Mouse (Mus musculus): Measurements from ENCODE around the gene Zfp597.

The Zfp597 gene

DNA sequence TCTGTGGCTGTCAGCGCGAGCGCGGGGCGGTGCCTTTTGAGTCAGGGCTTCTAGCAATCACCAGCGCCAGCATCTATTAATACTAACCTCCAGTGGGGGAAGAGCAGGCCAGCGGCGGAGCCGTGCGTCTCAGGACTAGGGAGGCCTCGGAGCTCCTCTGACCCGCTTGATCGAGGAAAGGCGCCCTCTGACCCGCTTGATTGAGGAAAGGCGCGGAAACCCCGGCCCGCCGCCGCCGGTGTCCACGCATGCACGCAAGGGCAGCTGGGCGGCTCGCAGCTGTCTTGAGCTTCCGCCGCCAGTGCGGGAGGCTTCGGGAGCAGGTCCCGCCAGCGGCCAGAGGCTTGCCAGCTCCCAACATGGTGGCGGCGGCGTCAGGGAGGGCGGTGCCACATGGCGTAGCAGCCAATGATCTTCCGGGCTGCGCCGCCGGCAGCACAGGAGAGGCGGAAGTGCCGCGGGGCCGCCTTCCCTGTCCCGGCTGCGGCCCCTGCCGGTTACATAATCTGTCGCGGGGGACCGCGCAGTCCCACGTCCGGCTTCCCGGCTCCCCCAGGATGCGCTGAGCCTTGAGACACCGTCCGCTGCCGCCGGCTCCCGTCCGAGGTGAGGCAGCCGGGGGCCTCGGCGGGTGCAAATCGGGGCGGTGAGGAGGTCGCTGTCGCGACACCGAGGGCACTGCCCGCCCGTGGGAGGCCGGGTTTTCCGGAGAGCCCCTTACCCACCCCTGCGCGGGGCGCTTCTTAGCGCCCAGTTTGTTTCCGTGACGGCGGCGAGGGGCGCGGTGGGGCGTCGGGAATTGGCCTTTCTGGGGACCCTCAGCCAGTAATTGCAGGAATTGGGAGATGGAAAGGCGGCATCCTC is at the start of gene Zfp597, which contains the start of gene Gm20695:
Zfp597 (minus strand) TSS at position 361 of the 864 bp plus-strand sequence.
Gm20695 (plus strand) TSS at position 448 of the 864 bp plus-strand sequence.
- DNase-seq, result peak; percentile 97

GRCm38 (mm10) chr16:3934091-3934490 is 49.7 kb upstream of the Zfp597 start:
- DNase-seq, result no peak

GRCm38 (mm10) chr16:3933536-3933935 is 49.2 kb upstream of the Zfp597 start:
- DNase-seq, result no peak

DNA sequence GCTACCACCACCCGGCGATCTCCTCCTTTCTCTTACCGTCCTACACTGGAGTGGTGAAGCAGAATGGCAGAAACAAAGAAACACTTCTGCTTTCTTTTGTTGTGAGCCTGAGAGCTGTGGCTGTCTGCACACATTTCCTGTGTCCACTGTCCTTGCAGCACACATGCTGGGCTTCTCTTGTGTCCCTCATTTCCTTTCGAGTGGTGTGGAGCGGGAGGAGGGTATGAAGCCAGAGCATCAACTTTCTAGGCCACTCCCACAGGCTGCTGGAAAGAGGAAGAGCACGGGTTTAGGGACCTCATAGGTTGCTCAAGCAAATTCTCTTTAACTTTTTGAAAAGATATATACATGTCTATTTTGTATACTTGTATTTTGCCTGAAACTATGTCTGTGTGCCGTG is 44.8 kb upstream of the Zfp597 start:
- no peak for DNase-seq

GRCm38 (mm10) chr16:3928582-3928981 is 44.2 kb upstream of the Zfp597 start:
- no peak for DNase-seq

DNA sequence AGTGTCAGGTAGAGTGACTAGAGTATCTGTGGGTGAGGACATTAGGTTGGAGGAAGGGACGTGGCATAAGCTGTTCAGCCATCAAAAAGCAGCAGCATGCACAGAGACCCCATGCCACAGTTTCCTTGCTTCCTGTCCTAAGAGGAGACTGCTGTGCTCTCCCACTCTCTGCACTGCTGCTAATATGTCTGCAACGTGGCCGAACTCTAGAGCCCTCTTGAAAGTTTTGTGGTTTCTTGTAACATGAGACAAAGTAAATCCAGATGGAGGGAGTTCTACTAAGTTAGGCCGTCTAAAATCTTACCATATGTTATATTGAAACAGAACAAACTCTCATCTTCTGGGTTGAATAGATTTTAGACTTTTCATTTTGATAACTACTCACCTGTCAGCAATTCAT is 39.6 kb upstream of the Zfp597 start:
- DNase-seq, result no peak

GRCm38 (mm10) chr16:3923515-3923914 is 39.2 kb upstream of the Zfp597 start:
- no peak for DNase-seq

GRCm38 (mm10) chr16:3920756-3921155 is 36.4 kb upstream of the Zfp597 start:
- no peak for DNase-seq

DNA sequence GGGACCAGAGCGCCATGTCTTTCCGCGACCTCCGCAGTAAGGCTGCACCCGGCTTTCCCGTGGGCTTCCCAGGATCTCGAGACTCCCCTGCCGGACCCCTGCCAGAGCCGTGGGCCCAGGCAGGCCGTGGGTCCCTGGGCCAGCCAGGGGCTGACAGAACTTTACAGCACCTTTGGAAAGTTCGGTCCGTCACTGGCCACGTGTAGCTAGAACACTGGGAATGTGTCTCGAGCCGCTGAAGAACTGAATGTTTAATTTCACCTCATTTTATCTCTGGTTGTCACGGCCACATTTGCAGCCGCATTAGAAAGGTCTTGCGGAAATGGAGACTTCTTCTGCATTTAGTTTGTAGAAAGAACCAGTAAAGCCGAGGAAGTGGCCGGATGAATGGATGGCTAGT is 24.8 kb upstream of the Zfp597 start:
- DNase-seq, result no peak

GRCm38 (mm10) chr16:3908537-3909111 is 24.3 kb upstream of the Zfp597 start, which contains the start of the genes 1700037C18Rik and Cluap1:
1700037C18Rik (minus strand) TSS chr16:3908689.
Cluap1 (plus strand) TSS chr16:3908801.
- peak; percentile 97 for DNase-seq

GRCm38 (mm10) chr16:3907471-3907870 is 23.1 kb upstream of the Zfp597 start:
- no peak for DNase-seq

- no peak for DNase-seq
These were observed 12.2 kb upstream of the Zfp597 start for GRCm38 (mm10) chr16:3896553-3896952.

DNA sequence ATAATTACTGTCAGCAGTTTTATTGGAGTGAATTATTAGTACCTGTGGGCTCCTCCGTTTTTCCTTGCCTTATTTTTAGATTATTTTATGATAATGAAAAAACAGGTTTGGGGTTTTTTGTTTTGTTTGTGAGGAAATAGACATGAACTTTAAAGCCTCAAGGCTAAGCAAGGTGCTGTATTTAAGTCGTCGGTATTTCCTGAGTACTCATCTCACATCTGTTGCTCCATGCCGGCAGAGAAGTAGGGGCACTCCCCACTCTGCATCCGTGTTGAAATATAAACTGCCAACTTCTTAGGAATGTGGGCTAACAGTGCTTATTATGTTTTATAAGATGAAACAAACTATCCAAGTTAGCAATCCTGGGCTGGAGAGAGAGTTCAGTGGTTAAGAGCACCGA is 11.7 kb upstream of the Zfp597 start:
- no peak for DNase-seq

DNA sequence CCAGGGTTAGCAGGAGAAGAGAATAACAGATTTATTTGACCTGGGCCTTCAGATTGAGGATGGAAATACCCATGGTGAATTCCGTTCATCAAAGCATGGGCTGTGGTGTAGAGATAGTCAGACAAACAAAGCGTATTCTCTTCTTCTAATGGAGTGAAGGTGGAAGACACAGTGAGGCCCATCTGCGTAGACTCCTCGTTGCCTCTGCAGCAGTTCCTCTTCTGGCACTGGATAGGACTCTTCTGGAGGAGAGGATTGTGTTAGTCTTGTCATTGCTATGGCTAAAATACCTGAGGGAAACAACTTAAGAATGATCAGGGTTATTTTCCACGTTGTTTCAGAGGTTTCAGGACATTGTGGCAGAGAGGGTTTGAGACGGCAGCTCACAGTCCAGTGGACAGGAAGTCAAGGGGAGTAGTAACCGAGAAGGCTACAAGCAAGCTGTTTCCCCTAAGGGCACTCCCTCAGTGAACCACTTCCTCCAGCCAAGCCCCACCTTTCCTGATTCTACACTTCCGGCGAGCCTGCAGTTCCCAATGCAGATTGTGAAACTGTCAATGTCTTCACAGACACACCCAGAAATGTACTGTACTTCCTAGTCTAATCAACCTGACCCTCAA is 10.9 kb upstream of the Zfp597 start:
- peak; percentile 45 for DNase-seq

DNA sequence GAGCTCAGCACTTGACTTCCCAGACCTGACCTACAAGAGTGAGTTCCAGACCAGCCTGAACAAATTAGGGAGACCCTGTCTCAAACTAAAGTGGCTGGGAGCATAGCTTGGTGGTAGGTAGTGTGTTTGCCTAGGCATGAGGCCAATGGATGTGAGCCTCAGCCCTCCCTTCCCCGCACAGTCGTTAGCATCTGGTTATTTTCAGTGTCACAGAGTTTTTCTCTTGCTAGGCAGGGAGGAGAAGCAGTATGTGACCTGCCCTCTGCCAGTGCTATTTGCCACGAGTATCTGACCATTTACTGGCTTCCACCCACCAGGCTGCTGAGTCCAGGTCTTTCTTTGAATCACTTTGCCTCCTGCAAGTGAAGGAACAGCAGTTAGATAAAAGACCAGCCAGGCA is 9.4 kb upstream of the Zfp597 start:
- DNase-seq, result no peak

- DNase-seq, result no peak
These were observed 7.4 kb upstream of the Zfp597 start for GRCm38 (mm10) chr16:3891621-3892295.

GRCm38 (mm10) chr16:3885065-3885670 is 807 bp upstream of the Zfp597 start:
- no peak for DNase-seq

DNA sequence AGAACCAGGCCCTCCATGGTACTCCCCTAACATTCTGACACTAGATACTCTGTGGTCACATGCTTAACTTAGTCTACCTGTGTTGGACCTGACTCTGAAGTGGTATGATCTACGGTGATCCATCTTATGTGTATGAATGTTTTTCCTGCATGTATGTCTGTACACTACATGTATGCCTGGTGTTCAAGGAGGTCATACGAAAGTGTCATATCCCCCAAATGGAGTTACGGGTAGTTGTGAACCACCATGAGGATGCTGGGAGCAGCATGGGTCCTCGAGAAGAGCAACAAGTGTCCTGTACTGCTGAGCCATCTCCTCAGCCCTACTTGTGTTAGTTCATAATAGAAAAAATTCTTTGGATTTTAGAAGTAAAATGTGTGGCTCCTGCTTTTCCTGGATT is 8.0 kb downstream of the Zfp597 start:
- DNase-seq, result no peak

DNA sequence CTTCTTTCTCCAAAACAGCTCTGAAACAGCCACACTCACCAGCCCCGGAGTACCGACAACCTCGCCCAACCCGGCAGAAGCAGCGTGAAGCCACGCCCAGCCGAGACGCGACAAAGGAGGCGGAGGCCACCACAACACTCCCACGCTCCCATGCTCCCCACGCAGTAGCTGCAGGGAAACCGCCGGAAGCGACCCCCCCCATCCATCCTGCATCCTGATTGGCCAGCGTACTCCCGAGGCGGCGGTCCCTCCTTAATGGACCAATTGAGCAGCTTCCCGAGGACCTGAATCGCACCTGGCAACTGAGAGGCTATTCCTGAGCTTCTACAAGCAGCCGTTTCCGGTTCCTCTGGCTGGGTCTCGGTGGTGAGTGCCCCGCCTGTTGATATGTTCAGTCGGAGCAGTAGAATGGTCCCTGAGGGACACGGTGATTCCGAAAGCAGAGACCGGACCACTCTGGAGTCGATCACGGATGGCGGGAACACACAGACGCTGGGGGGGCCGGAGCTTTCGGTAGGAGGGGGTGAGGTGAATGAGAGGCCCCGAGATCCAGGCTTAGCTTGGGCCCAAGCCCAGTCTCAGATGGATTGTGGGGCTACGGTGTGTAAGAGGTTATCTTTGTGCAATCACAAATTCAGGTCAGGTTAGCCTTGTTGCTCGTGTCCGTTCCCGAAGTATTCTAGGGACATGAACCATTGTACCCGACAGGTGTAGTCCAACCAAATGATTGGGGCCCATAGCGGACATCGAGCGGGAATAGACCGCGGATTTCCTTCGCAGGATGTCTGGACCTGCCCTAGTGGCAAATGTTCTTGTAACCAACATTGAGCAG is 11.9 kb downstream of the Zfp597 start, which contains the start of gene Naa60:
Naa60 (plus strand) TSS at position 160 of the 832 bp plus-strand sequence.
- peak; percentile 96 for DNase-seq

GRCm38 (mm10) chr16:3871815-3872214 is 12.5 kb downstream of the Zfp597 start:
- DNase-seq, result no peak

GRCm38 (mm10) chr16:3859254-3859653 is 25.1 kb downstream of the Zfp597 start:
- no peak for DNase-seq

DNA sequence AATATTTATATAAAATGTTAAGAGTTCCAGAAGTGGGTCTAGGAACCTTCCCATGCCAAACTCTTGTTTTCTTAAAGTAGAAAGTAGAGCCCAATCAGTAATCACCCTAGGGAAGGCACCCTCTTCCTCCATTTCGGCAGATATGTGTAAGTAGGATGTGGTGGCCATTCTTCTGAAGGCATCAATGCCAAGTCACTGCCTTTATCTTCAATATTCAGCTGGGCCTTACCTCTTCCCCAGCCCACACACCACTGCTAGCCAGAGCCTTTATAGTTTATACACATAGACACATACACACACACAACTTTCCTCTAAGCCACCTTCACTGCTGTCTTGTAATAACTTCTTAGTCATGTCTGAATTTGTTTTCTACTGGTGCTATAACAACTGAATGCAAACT is 28.6 kb downstream of the Zfp597 start:
- DNase-seq, result no peak
